Mouse (Mus musculus) hindbrain, embryonic 11.5 days (tissue): ENCODE results near the gene AB124611. TPM values are rescaled to one million over a fixed set of nuclear protein-coding genes. Genes with fewer than 3 reads are reported as not detected.

Experiments used
- ATAC-seq: fragments of 200-750 bp; cut with Nextera tagmentation; 2 replicates; pipeline ENCODE4 v1.8.0; 2017; ENCODE audit warnings: mild to moderate bottlenecking, moderate TSS enrichment, moderate library complexity; ENCODE audit not compliant: low FRiP score
- DNase-seq: peaks from one replicate; pipeline ENCODE4 v3.0.0-alpha.2; 2015; ENCODE audit warnings: low spot score
- H3K27ac ChIP-seq: fragments of 300-500 bp; sonication (generic); 2 replicates; pipeline ENCODE4 v1.5.1; 2014; ENCODE audit warnings: mild to moderate bottlenecking, low read depth, low read length
- H3K27me3 ChIP-seq: fragments of 300-500 bp; sonication (generic); 2 replicates; pipeline ENCODE4 v1.6.1; 2014; ENCODE audit warnings: mild to moderate bottlenecking, low read length, moderate library complexity, mixed read lengths; ENCODE audit not compliant: control insufficient read depth, insufficient read depth
- H3K36me3 ChIP-seq: fragments of 300-500 bp; sonication (generic); 2 replicates; pipeline ENCODE4 v1.6.1; 2014; ENCODE audit warnings: mild to moderate bottlenecking, low read length, moderate library complexity, mixed read lengths; ENCODE audit not compliant: control insufficient read depth, insufficient read depth
- H3K4me1 ChIP-seq: fragments of 300-500 bp; sonication (generic); replicated peaks from 2 replicates; pipeline ENCODE4 v1.6.1; 2014; ENCODE audit warnings: low read length, mixed read lengths; ENCODE audit not compliant: control insufficient read depth, insufficient read depth
- H3K4me2 ChIP-seq: fragments of 300-500 bp; sonication (generic); replicated peaks from 2 replicates; pipeline ENCODE4 v1.6.1; 2014; ENCODE audit warnings: mild to moderate bottlenecking, low read depth, low read length
- H3K4me3 ChIP-seq: fragments of 300-500 bp; sonication (generic); 2 replicates; pipeline ENCODE4 v1.5.1; 2014; ENCODE audit warnings: low read depth, low read length
- H3K9ac ChIP-seq: fragments of 300-500 bp; sonication (generic); 2 replicates; pipeline ENCODE4 v1.6.1; 2014; ENCODE audit warnings: low read depth, low read length
- H3K9me3 ChIP-seq: fragments of 300-500 bp; sonication (generic); 2 replicates; pipeline ENCODE4 v1.6.1; 2016; ENCODE audit warnings: low read length; ENCODE audit not compliant: control insufficient read depth
- WGBS: fragments of 180-500 bp; shearing (Covaris S2); extraction: QIAGEN DNeasy Blood & Tissue Kit; methylation state at CpG from one replicate; pipeline ENCODE4 v1.1.7; 2014; 5-methylcytosine and 5-hydroxymethylcytosine counted together
- polyA plus RNA-seq: library from polyadenylated mRNA; unstranded; fragments of >200 nt; fragmentation: Nextera tagmentation; extraction: Ambion mirVana; gene quantifications from 2 replicates; pipeline ENCODE4 v1.2.1, GENCODE M21; 2014

The AB124611 gene
- polyA plus RNA-seq, 1 experiment from 2014 or later: 5.3 TPM

DNA sequence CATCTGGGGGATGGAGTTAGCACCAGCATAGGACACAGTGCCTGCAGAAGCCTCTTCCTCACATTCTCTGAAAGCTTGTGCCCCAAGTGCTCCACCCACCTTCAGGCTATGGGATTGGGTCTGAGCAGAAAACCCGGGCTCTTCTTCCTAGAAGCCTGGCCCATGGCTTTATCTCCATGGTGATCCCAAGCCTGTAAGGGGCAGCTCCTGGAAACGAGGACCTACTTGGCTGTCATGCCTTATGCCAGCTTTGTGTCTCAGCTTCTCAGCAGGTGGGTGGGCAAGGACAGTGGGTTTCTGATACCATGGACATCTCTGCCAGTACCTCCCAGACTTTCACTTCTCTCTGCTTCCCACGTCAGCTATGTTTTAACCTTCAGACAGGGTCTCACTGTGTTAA, 52.2 kb downstream of the AB124611 start:
- no peak overlapping the region for H3K4me2 ChIP-seq
- H3K36me3 ChIP-seq: peaks cover 14% of the 10 kb centered on the region
- H3K27ac ChIP-seq: no peak overlapping the region
- no peak overlapping the region for H3K4me3 ChIP-seq
- H3K9ac ChIP-seq: no peak overlapping the region
- DNase-seq: no peak
- 80% methylated on average over 3 of the region's 3 CpGs for WGBS
- H3K4me1 ChIP-seq: no peaks in the 10 kb centered on the region
- H3K27me3 ChIP-seq: no peaks in the 10 kb centered on the region
- ATAC-seq: no peak
- no peaks in the 10 kb centered on the region for H3K9me3 ChIP-seq

DNA sequence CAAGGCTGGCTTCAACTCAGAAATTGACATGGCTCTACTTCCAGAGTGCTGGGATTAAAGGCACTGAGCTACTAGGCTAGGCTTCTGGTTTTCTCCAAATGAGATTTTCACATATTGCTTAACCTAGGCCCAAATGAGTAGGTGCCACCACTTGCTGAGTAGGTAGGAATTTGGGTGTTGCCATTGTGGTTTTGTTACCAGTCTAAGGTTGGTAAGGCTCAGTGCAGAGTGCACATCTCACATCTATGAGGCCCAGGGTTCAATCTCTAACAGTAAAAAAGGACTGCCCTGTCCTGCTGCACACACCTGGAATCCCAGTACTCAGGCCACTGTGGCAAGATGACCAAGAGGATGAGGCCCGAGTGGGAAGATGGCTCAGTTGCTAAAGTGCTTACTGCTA, 59.4 kb downstream of the AB124611 start:
- Histone ChIP-seq H3K27ac (no peak overlapping the region), H3K4me1 (no peaks in the 10 kb centered on the region), H3K9me3 (no peaks in the 10 kb centered on the region), H3K27me3 (no peaks in the 10 kb centered on the region), H3K9ac (no peak overlapping the region), H3K4me2 (no peak overlapping the region), H3K4me3 (no peak overlapping the region), H3K36me3 (peaks cover 27% of the 10 kb centered on the region)
- ATAC-seq (no peak), DNase-seq (no peak)
- 95% methylated on average over 1 of the region's 1 CpGs for WGBS

DNA sequence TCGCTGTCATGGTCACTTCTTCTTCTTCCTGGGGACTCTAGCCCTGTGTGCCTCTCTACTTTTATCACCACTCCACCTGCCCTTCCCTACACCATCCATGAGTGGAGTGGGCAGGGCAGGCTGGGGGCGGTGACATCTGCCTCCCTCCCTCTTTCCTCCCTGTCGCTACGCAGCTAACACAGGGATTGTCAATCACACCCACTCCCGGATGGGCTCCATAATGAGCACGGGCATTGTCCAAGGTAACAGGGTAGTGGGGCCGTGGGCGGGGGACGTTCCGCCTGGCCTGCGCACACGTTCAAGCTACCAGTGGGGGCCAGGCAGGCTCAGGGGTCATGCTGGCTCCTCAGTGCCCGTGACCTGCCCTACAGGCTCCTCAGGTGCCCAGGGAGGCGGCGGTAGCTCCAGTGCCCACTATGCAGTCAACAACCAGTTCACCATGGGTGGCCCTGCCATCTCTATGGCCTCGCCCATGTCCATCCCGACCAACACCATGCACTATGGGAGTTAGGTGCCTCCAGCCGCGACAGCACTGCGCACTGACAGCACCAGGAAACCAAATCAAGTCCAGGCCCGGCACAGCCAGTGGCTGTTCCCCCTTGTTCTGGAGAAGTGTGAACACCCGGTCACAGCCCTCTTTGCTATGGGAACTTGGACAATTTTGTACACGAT, 61.8 kb downstream of the AB124611 start:
- ATAC-seq: no peak
- no peaks in the 10 kb centered on the region; the same call in 1 of the 2 replicates for H3K4me1 ChIP-seq
- no peaks in the 10 kb centered on the region for H3K27me3 ChIP-seq
- H3K9me3 ChIP-seq: no peaks in the 10 kb centered on the region
- peaks cover 27% of the 10 kb centered on the region for H3K36me3 ChIP-seq
- no peak overlapping the region for H3K9ac ChIP-seq
- no peak overlapping the region for H3K4me2 ChIP-seq
- H3K4me3 ChIP-seq: no peak overlapping the region
- no peak overlapping the region for H3K27ac ChIP-seq
- no peak for DNase-seq
- WGBS: 85% methylated on average over 23 of the region's 23 CpGs

DNA sequence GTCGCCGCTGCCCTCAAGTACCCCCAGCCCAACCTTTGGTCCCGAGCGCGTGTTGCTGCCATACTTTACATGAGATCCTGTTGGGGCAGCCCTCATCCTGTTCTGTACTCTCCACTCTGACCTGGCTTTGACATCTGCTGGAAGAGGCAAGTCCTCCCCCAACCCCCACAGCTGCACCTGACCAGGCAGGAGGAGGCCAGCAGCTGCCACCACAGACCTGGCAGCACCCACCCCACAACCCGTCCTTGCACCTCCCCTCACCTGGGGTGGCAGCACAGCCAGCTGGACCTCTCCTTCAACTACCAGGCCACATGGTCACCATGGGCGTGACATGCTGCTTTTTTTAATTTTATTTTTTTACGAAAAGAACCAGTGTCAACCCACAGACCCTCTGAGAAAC, 62.4 kb downstream of the AB124611 start:
- DNase-seq (no peak), ATAC-seq (no peak)
- H3K4me2 ChIP-seq: no peak overlapping the region
- H3K27ac ChIP-seq: no peak overlapping the region
- H3K9ac ChIP-seq: no peak overlapping the region
- no peak overlapping the region for H3K4me3 ChIP-seq
- WGBS: 91% methylated on average over 8 of the region's 8 CpGs
- no peaks in the 10 kb centered on the region for H3K9me3 ChIP-seq
- H3K36me3 ChIP-seq: peaks cover 25% of the 10 kb centered on the region
- H3K27me3 ChIP-seq: no peaks in the 10 kb centered on the region
- no peaks in the 10 kb centered on the region; the same call in 1 of the 2 replicates for H3K4me1 ChIP-seq

DNA sequence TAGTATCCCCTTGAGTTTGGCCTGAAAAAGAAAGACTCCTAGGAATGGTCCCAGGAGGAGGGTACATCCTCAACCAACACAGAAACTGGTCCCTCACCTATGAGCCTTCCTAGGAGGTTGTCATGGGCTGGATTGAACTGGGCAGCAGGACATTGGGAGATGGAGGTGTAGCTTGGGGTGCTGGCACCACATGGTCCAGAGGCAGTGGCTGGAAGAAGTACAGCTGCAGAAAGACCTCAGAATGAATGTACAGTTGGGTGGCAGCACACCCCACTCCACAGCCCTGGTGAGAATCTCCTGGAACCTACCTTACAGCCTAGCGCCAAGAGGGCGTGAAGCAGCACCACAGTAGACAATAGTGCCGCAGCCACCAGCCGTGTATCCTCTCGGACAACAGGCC, 63.6 kb downstream of the AB124611 start:
- no peak overlapping the region for H3K4me2 ChIP-seq
- H3K9me3 ChIP-seq: no peaks in the 10 kb centered on the region
- H3K4me1 ChIP-seq: peaks cover 5% of the 10 kb centered on the region
- H3K4me3 ChIP-seq: no peak overlapping the region
- H3K36me3 ChIP-seq: peaks cover 20% of the 10 kb centered on the region
- H3K9ac ChIP-seq: no peak overlapping the region
- no peaks in the 10 kb centered on the region for H3K27me3 ChIP-seq
- no peak for DNase-seq
- no peak for ATAC-seq
- 91% methylated on average over 5 of the region's 5 CpGs for WGBS
- H3K27ac ChIP-seq: no peak overlapping the region

DNA sequence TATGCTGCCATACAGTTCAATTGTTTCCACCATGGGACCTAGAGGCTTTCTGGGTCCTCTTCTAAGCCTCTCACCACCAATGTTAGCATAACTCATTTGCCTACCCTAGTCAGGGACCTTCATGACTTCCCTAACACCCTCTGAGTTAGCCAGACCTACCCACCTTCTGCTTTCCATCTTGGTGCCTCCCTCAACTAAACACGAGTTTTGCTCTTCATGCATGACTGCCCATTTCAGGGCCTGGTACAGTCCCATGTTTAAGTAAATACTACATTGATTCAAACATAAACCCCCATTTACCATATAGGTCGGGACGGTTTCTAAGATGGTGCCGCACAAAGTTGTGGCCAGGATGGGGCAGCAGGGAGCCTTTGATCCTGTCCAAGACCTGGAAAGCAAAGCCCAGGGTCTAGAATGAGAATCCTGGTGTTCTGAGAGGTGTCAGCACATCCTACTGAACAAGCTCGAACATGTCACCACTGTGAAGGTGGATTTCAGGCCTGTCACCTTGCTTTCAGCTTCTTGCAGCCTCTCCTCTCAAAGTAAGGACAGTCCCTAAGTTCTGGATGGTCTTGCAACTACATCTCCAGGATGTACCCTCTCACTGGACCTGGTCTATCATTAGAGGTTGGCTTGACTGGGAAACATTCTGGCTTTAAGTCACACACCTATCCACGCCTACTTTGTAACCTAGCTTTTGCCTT, 65.3 kb downstream of the AB124611 start:
- Histone ChIP-seq H3K4me3 (no peak overlapping the region; the same call in 1 of the 2 replicates), H3K9ac (no peak overlapping the region), H3K27ac (no peak overlapping the region), H3K4me1 (peaks cover 5% of the 10 kb centered on the region), H3K27me3 (no peaks in the 10 kb centered on the region), H3K4me2 (no peak overlapping the region), H3K9me3 (no peaks in the 10 kb centered on the region), H3K36me3 (peaks cover 17% of the 10 kb centered on the region)
- DNase-seq (no peak), ATAC-seq (no peak)
- 87% methylated on average over 6 of the region's 6 CpGs for WGBS

DNA sequence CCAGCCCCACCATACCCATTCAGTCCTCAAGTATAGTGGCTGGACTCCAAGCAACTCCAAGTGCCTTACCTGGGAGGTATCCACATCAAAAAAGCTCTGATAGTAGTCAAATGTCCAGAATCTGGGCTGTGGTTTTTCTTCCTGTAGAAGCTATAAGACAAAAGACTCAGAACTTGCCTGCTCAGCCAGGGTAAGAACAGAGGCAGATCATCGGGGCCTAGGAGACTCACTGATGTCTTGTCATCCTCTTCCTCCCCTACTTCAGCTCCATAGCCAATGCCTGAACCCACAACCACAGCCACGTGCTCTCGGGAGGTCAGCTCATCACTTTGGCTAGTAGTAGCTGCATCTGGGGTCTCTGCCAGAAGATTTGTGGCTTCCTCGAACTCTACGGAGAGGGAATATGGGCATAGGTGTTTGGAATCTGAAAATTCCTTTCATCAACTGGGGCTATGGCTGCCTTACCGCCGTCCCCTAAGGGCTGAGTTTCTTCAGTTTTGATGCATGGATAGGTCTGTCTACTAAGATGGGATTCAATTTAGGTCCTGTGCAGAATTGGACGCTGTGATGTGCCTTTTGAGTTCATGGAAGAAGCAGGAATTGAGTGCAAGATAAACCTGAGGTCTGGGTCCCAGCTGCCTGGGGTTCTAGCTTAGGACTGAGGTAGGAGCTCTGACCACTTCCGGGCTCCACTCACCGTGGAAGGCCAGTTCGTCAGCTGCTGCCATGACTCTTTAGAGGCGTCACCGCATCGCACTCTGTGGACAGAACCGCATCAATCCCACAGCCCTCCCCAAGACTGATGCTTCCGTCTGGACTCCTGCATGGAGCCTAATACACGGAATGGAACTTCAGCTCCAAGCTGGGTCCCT, 66.1 kb downstream of the AB124611 start:
- Histone ChIP-seq H3K36me3 (peaks cover 9% of the 10 kb centered on the region), H3K4me2 (peak overlapping the region; percentile 94), H3K9ac (peak overlapping the region; percentile 56), H3K9me3 (no peaks in the 10 kb centered on the region), H3K27me3 (no peaks in the 10 kb centered on the region), H3K27ac (0 out of 2 replicates have a peak overlapping the region, but pooled peaks have one; percentile 44), H3K4me1 (peaks cover 5% of the 10 kb centered on the region), H3K4me3 (peak overlapping the region; percentile 97)
- ATAC-seq (peak; percentile 74; the same call in 1 of the 2 replicates), DNase-seq (no peak)
- WGBS: 23% methylated on average over 17 of the region's 17 CpGs

DNA sequence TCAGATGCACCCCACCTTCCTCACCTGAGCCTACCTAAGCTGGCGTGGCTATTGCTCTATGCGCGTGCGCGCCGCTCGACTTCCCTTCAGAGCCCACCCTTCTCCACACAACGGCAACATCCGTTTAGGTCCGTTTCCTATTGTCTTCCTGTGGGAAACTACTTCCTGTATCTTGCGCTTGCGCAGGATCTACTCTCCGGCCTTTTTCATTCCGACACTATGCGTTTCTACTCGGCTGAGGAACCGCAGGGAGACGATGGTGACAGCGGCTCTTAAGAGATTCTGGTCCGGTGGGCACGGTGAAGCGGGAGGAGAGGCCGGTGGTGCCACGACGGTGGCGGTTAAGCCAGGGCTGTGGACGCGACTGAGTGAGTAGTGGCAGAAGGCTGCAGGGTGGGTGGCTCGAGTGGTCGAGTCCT, 66.7 kb downstream of the AB124611 start, which contains the start of the genes Timm29 and Yipf2:
TSS of gene Timm29 (plus strand) at position 20 of the 419 bp plus-strand sequence.
TSS of gene Yipf2 (minus strand) at position 126 of the 419 bp plus-strand sequence.
- peak; percentile 92 for ATAC-seq
- peaks cover 5% of the 10 kb centered on the region for H3K4me1 ChIP-seq
- H3K4me3 ChIP-seq: peak within 1 kb of the TSS; percentile 97
- H3K27me3 ChIP-seq: no peaks in the 10 kb centered on the region
- peak; percentile 96 for DNase-seq
- no peaks in the 10 kb centered on the region for H3K9me3 ChIP-seq
- under 1% methylated on average over 30 of the region's 30 CpGs for WGBS
- H3K9ac ChIP-seq: peak within 1 kb of the TSS; percentile 92
- peak within 1 kb of the TSS; percentile 85 for H3K27ac ChIP-seq
- peaks cover 5% of the 10 kb centered on the region; the same call in 1 of the 2 replicates for H3K36me3 ChIP-seq
- H3K4me2 ChIP-seq: peak within 1 kb of the TSS; percentile 94
